Mouse (Mus musculus) cortical plate, adult 2 months (tissue): ENCODE data around the gene Gm17467. TPM values are rescaled to one million over a fixed set of nuclear protein-coding genes. Genes with fewer than 3 reads are reported as not detected.
"Not testable (repeated sequence)": the region's sequence is repeated elsewhere in the genome, so short reads cannot be mapped to it uniquely, and the experiment has no call there.

Experiments
- H3K27ac ChIP-seq: fragments of 200-500 bp; 2 replicates; pipeline ENCODE4 v1.5.1; 2012; ENCODE audit warnings: low read length, control low read depth, inconsistent platforms; ENCODE audit not compliant: insufficient read depth
- H3K4me1 ChIP-seq: fragments of 200-500 bp; 2 replicates; pipeline ENCODE4 v1.6.1; 2011; ENCODE audit warnings: low read length; ENCODE audit not compliant: control insufficient read depth, insufficient read depth
- H3K4me3 ChIP-seq: fragments of 200-500 bp; 2 replicates; pipeline ENCODE4 v1.5.1; 2011; ENCODE audit warnings: mild to moderate bottlenecking, low read length, control low read depth; ENCODE audit not compliant: insufficient read depth
- polyA plus RNA-seq: library from polyadenylated mRNA; depleted of rRNA; stranded (reverse); fragments of >200 nt; gene quantifications from 2 replicates; pipeline ENCODE4 v1.2.3, GENCODE M21; 2012; rRNA removed

Gm17467 gene
- polyA plus RNA-seq, result not detected in 2 replicates

GRCm38 (mm10) chrX:123704691-123705090 lies at the start of gene Gm17467:
TSS of gene Gm17467 (minus strand) at chrX:123704791.
- H3K4me3 ChIP-seq, H3K27ac ChIP-seq, H3K4me1 ChIP-seq: not testable (repeated sequence)

Other genes with a start within 250 kb of the Gm17467 start
- gene Cldn34c2, start 123.1 kb downstream of the Gm17467 start, polyA plus RNA-seq, result not detected in 2 replicates
- not detected in 2 replicates for gene Cldn34c3, start 88.9 kb upstream of the Gm17467 start, polyA plus RNA-seq